Mouse (Mus musculus) lung, adult 2 months (tissue): ENCODE data around the gene Cd8a.

Experiments
- CTCF ChIP-seq: fragments of 200-500 bp; IDR thresholded peaks from 2 replicates; pipeline ENCODE4 v1.5.1; 2011; ENCODE audit warnings: mild to moderate bottlenecking, low read length, control low read depth; ENCODE audit not compliant: insufficient read depth
- POLR2A ChIP-seq: fragments of 200-500 bp; IDR thresholded peaks from 2 replicates; pipeline ENCODE4 v1.6.1; 2011; ENCODE audit warnings: low read depth, mild to moderate bottlenecking, control low read depth, low read length, borderline replicate concordance; ENCODE audit errors: extremely low read depth

- no peak for TF ChIP-seq CTCF
- no peak for TF ChIP-seq POLR2A
Measured at GRCm38 (mm10) chr6:71371085-71371605, 2.1 kb upstream of the Cd8a start.
